Mouse (Mus musculus): Measurements from ENCODE around the gene Lmf1.

The Lmf1 gene

DNA sequence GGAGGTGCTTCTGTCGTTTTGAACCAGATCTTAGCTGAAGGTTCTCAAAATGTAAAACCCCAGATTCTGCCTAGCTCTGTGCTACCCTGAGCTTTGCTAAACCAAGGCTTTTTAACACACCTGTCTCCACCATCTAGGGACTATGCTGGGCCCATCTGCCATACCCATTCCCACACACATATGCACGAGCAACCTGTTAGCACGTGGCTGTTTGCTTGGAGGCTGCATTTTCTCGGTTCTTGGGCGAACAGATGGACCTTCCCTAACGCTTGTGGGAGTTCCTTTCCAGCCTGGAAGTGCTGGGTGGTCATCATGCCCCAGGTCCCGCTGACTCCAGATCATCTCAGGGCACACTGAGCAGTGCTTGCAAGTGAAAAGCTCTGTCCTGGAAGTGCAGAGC is 46.4 kb downstream of the Lmf1 start:
- in situ Hi-C loops (cut with MboI; ENCODE audit: low pct_unique_long_range_greater_than_20kb in 1 of 2, low sequenced_read_pairs in 2 of 2, unreplicated experiment in 1 of 2): no loop called here

DNA sequence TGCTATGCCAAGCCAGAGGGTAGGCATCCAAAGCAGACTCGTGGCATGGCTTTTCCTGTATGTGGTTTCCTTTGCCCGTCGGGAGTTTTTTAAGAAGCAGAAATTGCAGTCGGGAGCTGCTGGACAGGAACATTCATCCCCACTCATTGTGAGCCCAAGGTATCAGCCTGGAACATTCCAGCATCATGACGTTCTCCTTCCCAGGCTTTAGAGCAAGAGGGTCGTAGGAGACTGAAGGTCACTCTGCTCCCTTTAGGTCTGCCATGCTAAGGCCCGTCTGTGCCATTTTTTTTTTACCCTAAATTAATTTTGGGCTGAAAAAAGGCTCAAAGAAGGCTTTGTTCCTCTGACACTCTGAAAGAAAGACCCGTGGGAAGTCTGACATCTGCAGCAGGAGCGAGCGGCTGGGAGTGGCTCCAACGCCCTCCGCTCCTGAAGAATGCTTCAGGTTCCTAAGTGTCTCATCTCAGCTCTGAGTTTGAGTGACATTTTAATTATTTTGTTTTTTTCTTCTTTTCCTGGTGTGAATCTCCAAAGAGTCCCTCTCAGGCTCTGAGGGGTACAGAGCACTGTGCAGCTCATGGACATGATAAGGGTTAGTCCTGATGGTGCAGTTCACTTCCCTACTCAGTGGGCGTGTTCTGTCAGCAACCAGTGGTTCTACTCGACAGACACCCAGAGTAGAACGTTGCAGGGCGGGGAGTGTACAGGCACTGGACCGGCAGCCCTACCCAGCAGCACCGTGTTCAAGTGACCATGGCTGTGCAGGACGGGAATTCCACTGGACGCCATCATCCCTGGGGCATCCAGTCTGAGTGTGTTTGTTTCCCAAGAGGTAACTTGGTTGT is 47.5 kb downstream of the Lmf1 start:
- in situ Hi-C loops (cut with MboI; ENCODE audit: low pct_unique_long_range_greater_than_20kb in 1 of 2, low sequenced_read_pairs in 2 of 2, unreplicated experiment in 1 of 2): no loop called here

DNA sequence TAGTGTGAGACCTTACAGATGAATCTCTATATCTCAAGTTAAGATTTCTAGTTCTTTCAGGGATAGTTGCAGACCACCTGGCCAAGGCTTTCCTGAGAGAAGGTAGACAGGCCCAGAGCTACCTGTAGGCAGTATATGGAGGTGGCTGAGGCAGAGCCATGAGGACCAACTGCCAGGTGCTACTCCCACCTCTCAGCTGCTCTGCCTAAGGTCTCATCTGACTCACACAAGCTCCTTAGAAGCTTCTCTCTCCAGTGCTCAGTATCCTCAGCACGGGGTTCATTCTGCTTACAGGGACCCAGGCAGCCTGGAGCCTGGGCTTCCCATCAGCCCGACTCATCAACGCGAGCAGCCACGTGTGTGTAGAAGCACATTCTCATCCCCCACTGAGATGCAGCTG is 51.4 kb downstream of the Lmf1 start:
- in situ Hi-C loops (cut with MboI; ENCODE audit: low pct_unique_long_range_greater_than_20kb in 1 of 2, low sequenced_read_pairs in 2 of 2, unreplicated experiment in 1 of 2): no loop called here

GRCm38 (mm10) chr17:25634070-25634469 is 55.2 kb downstream of the Lmf1 start:
- in situ Hi-C loops (cut with MboI; ENCODE audit: low pct_unique_long_range_greater_than_20kb in 1 of 2, low sequenced_read_pairs in 2 of 2, unreplicated experiment in 1 of 2): no loop called here

GRCm38 (mm10) chr17:25635387-25635786 is 56.5 kb downstream of the Lmf1 start:
- in situ Hi-C loops (cut with MboI; ENCODE audit: low pct_unique_long_range_greater_than_20kb in 1 of 2, low sequenced_read_pairs in 2 of 2, unreplicated experiment in 1 of 2): no loop called here

GRCm38 (mm10) chr17:25635806-25636205 is 56.9 kb downstream of the Lmf1 start:
- in situ Hi-C loops (cut with MboI; ENCODE audit: low pct_unique_long_range_greater_than_20kb in 1 of 2, low sequenced_read_pairs in 2 of 2, unreplicated experiment in 1 of 2): no loop called here

GRCm38 (mm10) chr17:25637986-25638385 is 59.1 kb downstream of the Lmf1 start:
- in situ Hi-C loops (cut with MboI; ENCODE audit: low pct_unique_long_range_greater_than_20kb in 1 of 2, low sequenced_read_pairs in 2 of 2, unreplicated experiment in 1 of 2): no loop called here

GRCm38 (mm10) chr17:25638442-25638841 is 59.6 kb downstream of the Lmf1 start:
- in situ Hi-C loops (cut with MboI; ENCODE audit: low pct_unique_long_range_greater_than_20kb in 1 of 2, low sequenced_read_pairs in 2 of 2, unreplicated experiment in 1 of 2): no loop called here

DNA sequence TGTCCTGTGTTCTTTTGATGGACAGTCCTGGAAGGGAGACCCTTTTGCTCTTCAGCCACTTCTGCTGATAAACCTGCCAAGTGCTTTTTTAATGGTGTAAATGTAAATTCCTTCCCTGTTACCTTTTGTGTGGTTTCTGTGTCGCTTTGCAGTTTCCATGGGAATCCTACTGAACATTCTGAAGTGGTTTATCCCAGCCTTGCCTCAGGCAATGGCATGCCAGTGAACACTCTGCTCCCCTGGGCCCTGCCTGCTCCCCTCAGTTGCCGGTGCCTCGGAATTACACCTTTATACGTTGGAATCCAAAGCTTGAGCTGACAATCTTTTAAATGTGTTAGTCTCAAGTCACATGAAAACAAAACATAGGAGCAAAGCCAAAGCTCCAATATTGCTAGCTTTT is 62.1 kb downstream of the Lmf1 start:
- in situ Hi-C loops (cut with MboI; ENCODE audit: low pct_unique_long_range_greater_than_20kb in 1 of 2, low sequenced_read_pairs in 2 of 2, unreplicated experiment in 1 of 2): no loop called here

DNA sequence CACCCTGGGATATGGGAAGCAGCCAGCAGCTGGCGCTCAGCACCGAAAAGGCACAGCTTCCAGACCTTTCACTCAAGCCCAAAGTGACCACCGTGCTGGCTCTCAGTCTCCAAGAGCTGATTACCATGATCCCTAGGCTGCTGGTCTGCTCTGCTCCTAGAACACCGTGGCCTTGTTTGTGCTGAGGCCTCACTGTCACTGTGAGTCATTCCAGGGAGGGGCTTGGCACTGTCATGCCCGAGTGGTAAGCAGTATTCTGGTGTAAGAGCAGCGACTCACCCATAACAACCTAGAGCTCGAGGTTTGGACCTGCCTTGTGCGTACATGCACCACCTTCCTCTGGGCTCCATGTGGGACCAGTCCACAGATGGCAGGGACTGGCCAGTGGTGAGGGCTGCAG is 63.1 kb downstream of the Lmf1 start:
- in situ Hi-C loops (cut with MboI; ENCODE audit: low pct_unique_long_range_greater_than_20kb in 1 of 2, low sequenced_read_pairs in 2 of 2, unreplicated experiment in 1 of 2): no loop called here

- in situ Hi-C loops (cut with MboI; ENCODE audit: low pct_unique_long_range_greater_than_20kb in 1 of 2, low sequenced_read_pairs in 2 of 2, unreplicated experiment in 1 of 2): no loop called here
These were observed 64.8 kb downstream of the Lmf1 start for GRCm38 (mm10) chr17:25643517-25644294.

GRCm38 (mm10) chr17:25644761-25645160 is 65.9 kb downstream of the Lmf1 start:
- in situ Hi-C loops (cut with MboI; ENCODE audit: low pct_unique_long_range_greater_than_20kb in 1 of 2, low sequenced_read_pairs in 2 of 2, unreplicated experiment in 1 of 2): no loop called here

DNA sequence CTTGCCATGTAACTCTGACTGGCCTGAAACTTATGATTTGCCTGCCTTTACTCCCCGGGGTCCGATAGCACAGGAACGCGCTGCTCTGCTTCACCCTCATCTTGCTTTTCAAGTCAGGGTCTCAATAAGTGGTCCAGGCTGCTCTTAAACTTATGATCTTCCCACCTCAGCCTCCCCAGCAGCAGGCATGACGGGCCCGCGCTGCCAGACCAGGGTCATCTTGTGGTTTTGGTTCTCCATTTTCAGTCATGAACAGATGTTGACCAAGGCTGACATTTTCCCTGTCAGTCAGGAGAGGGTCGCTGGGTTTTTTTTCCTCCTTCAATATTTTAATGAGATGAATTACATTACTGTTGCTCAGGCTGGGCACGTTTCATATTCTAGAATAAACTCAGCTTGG is 66.8 kb downstream of the Lmf1 start:
- in situ Hi-C loops (cut with MboI; ENCODE audit: low pct_unique_long_range_greater_than_20kb in 1 of 2, low sequenced_read_pairs in 2 of 2, unreplicated experiment in 1 of 2): no loop called here

- in situ Hi-C loops (cut with MboI; ENCODE audit: low pct_unique_long_range_greater_than_20kb in 1 of 2, low sequenced_read_pairs in 2 of 2, unreplicated experiment in 1 of 2): no loop called here
These were observed 69.0 kb downstream of the Lmf1 start for GRCm38 (mm10) chr17:25647901-25648300.

DNA sequence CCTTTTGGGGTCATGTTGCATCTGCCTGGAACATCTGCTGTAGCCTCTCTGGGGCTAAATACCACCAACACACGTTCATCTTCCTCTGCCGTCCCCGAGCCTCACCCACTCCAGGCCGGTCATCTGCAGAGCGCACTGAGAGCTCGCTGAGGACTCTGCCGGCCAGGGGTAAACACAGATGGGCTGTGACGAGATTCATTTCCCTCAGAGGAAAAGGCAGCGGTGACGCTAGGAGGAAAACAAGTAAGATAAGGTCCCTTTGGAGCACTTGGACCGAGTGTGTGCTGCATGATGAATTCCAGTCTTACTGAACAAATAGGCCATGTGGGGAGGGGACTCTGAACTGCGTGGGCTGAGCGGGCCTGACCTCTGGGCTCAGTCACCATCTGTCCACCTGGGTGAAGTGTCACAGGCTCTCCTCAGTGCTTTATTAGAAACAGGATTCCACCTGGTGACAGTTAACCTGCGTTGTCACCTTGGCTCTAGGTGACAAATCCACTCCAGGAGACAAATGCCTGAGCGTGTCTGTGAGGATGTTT is 69.9 kb downstream of the Lmf1 start:
- in situ Hi-C loops (cut with MboI; ENCODE audit: low pct_unique_long_range_greater_than_20kb in 1 of 2, low sequenced_read_pairs in 2 of 2, unreplicated experiment in 1 of 2): no loop called here

GRCm38 (mm10) chr17:25650726-25651125 is 71.8 kb downstream of the Lmf1 start:
- in situ Hi-C loops (cut with MboI; ENCODE audit: low pct_unique_long_range_greater_than_20kb in 1 of 2, low sequenced_read_pairs in 2 of 2, unreplicated experiment in 1 of 2): no loop called here

GRCm38 (mm10) chr17:25652272-25652671 is 73.4 kb downstream of the Lmf1 start:
- in situ Hi-C loops (cut with MboI; ENCODE audit: low pct_unique_long_range_greater_than_20kb in 1 of 2, low sequenced_read_pairs in 2 of 2, unreplicated experiment in 1 of 2): no loop called here

- in situ Hi-C loops (cut with MboI; ENCODE audit: low pct_unique_long_range_greater_than_20kb in 1 of 2, low sequenced_read_pairs in 2 of 2, unreplicated experiment in 1 of 2): no loop called here
These were observed 77.4 kb downstream of the Lmf1 start for GRCm38 (mm10) chr17:25656142-25656825.

DNA sequence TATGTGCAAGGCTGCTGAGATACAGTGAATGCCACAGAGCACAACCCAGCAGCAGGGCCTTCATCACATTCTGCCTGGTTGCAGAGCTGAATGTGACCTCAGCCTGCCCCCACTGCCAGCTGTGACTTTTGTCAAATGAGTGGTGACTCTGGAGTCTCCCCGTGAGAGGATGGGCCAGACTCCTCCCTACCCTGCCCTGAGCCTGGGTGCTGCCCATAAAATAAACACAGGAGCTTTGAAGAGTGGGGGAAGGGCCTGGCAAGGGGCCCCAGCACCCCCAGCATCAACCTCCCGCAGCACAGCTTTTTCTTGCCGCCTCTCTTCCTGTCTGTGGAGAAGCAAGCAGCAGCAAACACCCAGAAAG is 77.9 kb downstream of the Lmf1 start:
- in situ Hi-C loops (cut with MboI; ENCODE audit: low pct_unique_long_range_greater_than_20kb in 1 of 2, low sequenced_read_pairs in 2 of 2, unreplicated experiment in 1 of 2): no loop called here

Measured in mouse embryonic stem cell (cell line).